Mouse (Mus musculus): ENCODE data around the gene Olfr559. TPM values are rescaled to one million over a fixed set of nuclear protein-coding genes. Genes with fewer than 3 reads are reported as not detected.

Gene Olfr559
- polyA plus RNA-seq, 1 experiment from 2014 or later: not detected

GRCm38 (mm10) chr7:102701915-102702314 lies 25.4 kb downstream of the Olfr559 start, which contains the start of gene Olfr558:
Gene Olfr558, plus strand, starts transcription at chr7:102702215.
- ATAC-seq (replicated peaks; ENCODE audit: low FRiP score, low read depth): no peak
- TF ChIP-seq CTCF (IDR thresholded peaks at IDR 0.05; ENCODE audit: low read depth): no peak
- H3K27ac ChIP-seq: no peak within 1 kb of the TSS

GRCm38 (mm10) chr7:102698461-102698860 lies 28.8 kb downstream of the Olfr559 start:
- no peak overlapping the region for H3K27ac ChIP-seq
- DNase-seq (ENCODE audit: low spot score): no peak
- no peaks in the 10 kb centered on the region for H3K27me3 ChIP-seq (ENCODE audit: insufficient read depth, low read length)
- no peaks in the 10 kb centered on the region for H3K9me3 ChIP-seq (replicated peaks; ENCODE audit: low read length)
- no peak for TF ChIP-seq CTCF (IDR thresholded peaks at IDR 0.05; ENCODE audit: low read depth)
- H3K4me1 ChIP-seq (replicated peaks; ENCODE audit: insufficient read depth, low read length): no peaks in the 10 kb centered on the region
- no peak for ATAC-seq (replicated peaks; ENCODE audit: low FRiP score, low read depth)
- no peaks in the 10 kb centered on the region for H3K36me3 ChIP-seq (ENCODE audit: insufficient read depth, low read length)
- H3K4me2 ChIP-seq (ENCODE audit: low read length): no peak overlapping the region
- 85% methylated on average over 7 of the region's 7 CpGs for WGBS
- H3K9ac ChIP-seq (ENCODE audit: low read depth, low read length): no peak overlapping the region
- H3K4me3 ChIP-seq (replicated peaks; ENCODE audit: low read depth, low read length): no peak overlapping the region

More at GRCm38 (mm10) chr7:102701915-102702314, 25.4 kb downstream of the Olfr559 start, which contains the start of gene Olfr558:
- H3K4me2 ChIP-seq (ENCODE audit: low read length): no peak within 1 kb of the TSS
- no peaks in the 10 kb centered on the region for H3K27me3 ChIP-seq (ENCODE audit: insufficient read depth, low read length)
- H3K4me3 ChIP-seq (replicated peaks; ENCODE audit: low read depth, low read length): no peak within 1 kb of the TSS
- no peaks in the 10 kb centered on the region for H3K9me3 ChIP-seq (replicated peaks; ENCODE audit: low read length)
- no peak for DNase-seq (ENCODE audit: low spot score)
- no peaks in the 10 kb centered on the region for H3K4me1 ChIP-seq (replicated peaks; ENCODE audit: insufficient read depth, low read length)
- H3K9ac ChIP-seq (ENCODE audit: low read depth, low read length): no peak within 1 kb of the TSS
- no peaks in the 10 kb centered on the region for H3K36me3 ChIP-seq (ENCODE audit: insufficient read depth, low read length)

DNA sequence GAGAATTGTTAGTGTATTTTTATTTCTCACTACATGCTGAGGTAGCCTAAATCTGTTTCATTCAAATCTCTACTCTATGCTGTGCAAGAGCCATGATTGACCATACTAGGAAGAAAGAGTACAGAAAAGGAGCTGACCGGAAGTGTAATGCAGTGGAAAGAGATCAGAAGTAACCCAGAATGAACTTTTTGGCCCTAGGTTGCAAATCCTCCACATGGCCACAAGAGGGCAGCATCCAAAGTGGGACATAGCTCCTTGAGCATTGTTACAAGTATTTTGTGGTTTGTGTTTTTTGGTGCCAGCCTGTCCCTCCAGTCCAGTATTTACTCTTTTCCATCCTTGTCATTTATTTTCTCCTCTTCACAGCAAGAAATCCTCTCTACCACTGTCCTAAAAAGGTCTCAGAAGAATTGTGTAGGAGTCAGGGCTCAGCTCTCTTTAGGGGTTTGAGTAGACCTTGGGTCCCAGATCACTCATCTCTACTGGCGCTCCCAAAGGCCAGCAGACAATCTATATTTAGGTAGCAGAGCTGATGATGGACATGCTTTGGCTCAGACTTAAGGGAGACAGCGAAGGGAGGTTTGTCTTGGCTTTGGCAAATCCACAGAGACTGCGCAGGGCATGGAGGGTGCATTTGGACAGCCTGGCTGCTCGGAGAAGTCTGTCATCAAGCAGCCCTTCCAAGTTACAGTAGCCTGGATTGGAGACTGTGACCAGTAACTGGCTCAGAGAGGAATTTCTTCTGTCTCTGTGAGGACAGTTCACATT lies 31.7 kb downstream of the Olfr559 start, which contains the start of gene Olfr557:
Olfr557 (plus strand) TSS at position 553 of the 768 bp plus-strand sequence.
- Histone ChIP-seq H3K36me3 (ENCODE audit: insufficient read depth, low read length) (no peaks in the 10 kb centered on the region), H3K4me3 (replicated peaks; ENCODE audit: low read depth, low read length) (no peak within 1 kb of the TSS), H3K9me3 (replicated peaks; ENCODE audit: low read length) (no peaks in the 10 kb centered on the region), H3K4me2 (ENCODE audit: low read length) (no peak within 1 kb of the TSS), H3K9ac (ENCODE audit: low read depth, low read length) (no peak within 1 kb of the TSS), H3K27ac (no peak within 1 kb of the TSS), H3K4me1 (replicated peaks; ENCODE audit: insufficient read depth, low read length) (no peaks in the 10 kb centered on the region), H3K27me3 (ENCODE audit: insufficient read depth, low read length) (no peaks in the 10 kb centered on the region)
- peak; percentile 93 for TF ChIP-seq CTCF (IDR thresholded peaks at IDR 0.05; ENCODE audit: low read depth)
- WGBS: 69% methylated on average over 5 of the region's 5 CpGs
- DNase-seq (ENCODE audit: low spot score) (peak; percentile 63), ATAC-seq (replicated peaks; ENCODE audit: low FRiP score, low read depth) (no peak)

GRCm38 (mm10) chr7:102686944-102687501 lies 40.3 kb downstream of the Olfr559 start, which contains the start of gene Trim68:
Gene Trim68, minus strand, starts transcription at chr7:102687327.
- peak within 1 kb of the TSS; percentile 71 for H3K4me2 ChIP-seq (ENCODE audit: low read length)
- peak; percentile 99 for ATAC-seq (replicated peaks; ENCODE audit: low FRiP score, low read depth)
- no peaks in the 10 kb centered on the region for H3K9me3 ChIP-seq (replicated peaks; ENCODE audit: low read length)
- H3K4me3 ChIP-seq (replicated peaks; ENCODE audit: low read depth, low read length): peak within 1 kb of the TSS; percentile 56
- H3K36me3 ChIP-seq (ENCODE audit: insufficient read depth, low read length): no peaks in the 10 kb centered on the region
- H3K9ac ChIP-seq (ENCODE audit: low read depth, low read length): peak within 1 kb of the TSS; percentile 73
- H3K27me3 ChIP-seq (ENCODE audit: insufficient read depth, low read length): no peaks in the 10 kb centered on the region
- no peak for TF ChIP-seq CTCF (IDR thresholded peaks at IDR 0.05; ENCODE audit: low read depth)
- H3K27ac ChIP-seq: 0 out of 2 replicates have a peak within 1 kb of the TSS, but pooled peaks have one; percentile 37
- no peaks in the 10 kb centered on the region for H3K4me1 ChIP-seq (replicated peaks; ENCODE audit: insufficient read depth, low read length)
- DNase-seq (ENCODE audit: low spot score): peak; percentile 95
- WGBS: under 1% methylated on average over 40 of the region's 40 CpGs

DNA sequence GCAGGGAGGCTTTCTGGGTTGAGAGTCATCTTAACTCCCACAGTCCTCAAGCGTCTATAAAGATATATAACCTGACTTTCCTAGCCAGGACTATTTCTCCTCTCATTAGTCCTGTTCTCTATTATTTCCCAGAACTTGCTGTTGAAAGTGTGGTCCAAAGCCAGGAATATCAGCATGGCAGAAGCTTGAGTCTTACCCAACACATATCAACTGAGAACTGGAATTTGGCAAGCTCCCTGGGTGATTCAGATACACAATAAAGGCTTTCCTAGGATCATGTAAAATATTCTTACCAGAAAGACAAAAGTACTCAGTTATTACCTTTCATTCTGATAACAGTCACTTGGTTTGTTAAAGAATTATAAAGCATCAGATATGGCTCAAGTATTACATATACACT lies 45.4 kb downstream of the Olfr559 start:
- no peak for TF ChIP-seq CTCF (IDR thresholded peaks at IDR 0.05; ENCODE audit: low read depth)
- WGBS: 56% methylated on average over 1 of the region's 1 CpGs
- peaks cover 4% of the 10 kb centered on the region; the same call in 1 of the 2 replicates for H3K36me3 ChIP-seq (ENCODE audit: insufficient read depth, low read length)
- no peaks in the 10 kb centered on the region for H3K4me1 ChIP-seq (replicated peaks; ENCODE audit: insufficient read depth, low read length)
- no peak overlapping the region for H3K27ac ChIP-seq
- H3K9me3 ChIP-seq (replicated peaks; ENCODE audit: low read length): no peaks in the 10 kb centered on the region
- ATAC-seq (replicated peaks; ENCODE audit: low FRiP score, low read depth) (no peak), DNase-seq (ENCODE audit: low spot score) (no peak)
- no peak overlapping the region for H3K9ac ChIP-seq (ENCODE audit: low read depth, low read length)
- no peak overlapping the region for H3K4me2 ChIP-seq (ENCODE audit: low read length)
- no peaks in the 10 kb centered on the region for H3K27me3 ChIP-seq (ENCODE audit: insufficient read depth, low read length)
- no peak overlapping the region for H3K4me3 ChIP-seq (replicated peaks; ENCODE audit: low read depth, low read length)

DNA sequence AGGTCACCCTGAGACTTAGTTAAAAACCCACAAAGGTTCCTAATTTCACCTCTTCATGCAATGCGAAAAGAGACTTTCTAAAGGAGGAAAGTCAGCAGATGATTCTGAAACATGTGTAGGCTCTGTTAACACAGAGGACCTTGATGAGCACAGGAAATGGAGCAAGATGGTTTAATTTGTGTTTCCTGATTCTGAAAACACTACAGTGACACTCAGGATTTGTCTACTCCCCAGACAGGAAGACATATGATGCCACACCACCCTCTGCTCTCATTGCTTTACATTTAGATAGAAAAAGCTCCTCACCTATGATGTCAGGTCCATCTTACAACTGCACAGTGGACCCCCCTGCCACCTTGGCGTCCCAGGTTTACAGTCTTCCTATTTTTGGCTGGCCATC lies 51.1 kb downstream of the Olfr559 start:
- DNase-seq (ENCODE audit: low spot score): no peak
- H3K4me2 ChIP-seq (ENCODE audit: low read length): no peak overlapping the region
- no peaks in the 10 kb centered on the region for H3K9me3 ChIP-seq (replicated peaks; ENCODE audit: low read length)
- 77% methylated on average over 2 of the region's 2 CpGs for WGBS
- H3K36me3 ChIP-seq (ENCODE audit: insufficient read depth, low read length): peaks cover 4% of the 10 kb centered on the region; the same call in 1 of the 2 replicates
- H3K4me1 ChIP-seq (replicated peaks; ENCODE audit: insufficient read depth, low read length): no peaks in the 10 kb centered on the region
- H3K27ac ChIP-seq: no peak overlapping the region
- no peak overlapping the region for H3K9ac ChIP-seq (ENCODE audit: low read depth, low read length)
- H3K4me3 ChIP-seq (replicated peaks; ENCODE audit: low read depth, low read length): no peak overlapping the region
- H3K27me3 ChIP-seq (ENCODE audit: insufficient read depth, low read length): no peaks in the 10 kb centered on the region
- no peak for TF ChIP-seq CTCF (IDR thresholded peaks at IDR 0.05; ENCODE audit: low read depth)
- ATAC-seq (replicated peaks; ENCODE audit: low FRiP score, low read depth): no peak

Other genes with a start within 250 kb of the Olfr559 start
- gene Olfr543, start 245.8 kb downstream of the Olfr559 start, polyA plus RNA-seq (2015; fragmentation: Nextera tagmentation; extraction: Ambion mirVana): not detected in 2 replicates
- 0.05 and 0.06 TPM in 2 replicates for gene Olfr544, start 239.2 kb downstream of the Olfr559 start, polyA plus RNA-seq (2015; fragmentation: Nextera tagmentation; extraction: Ambion mirVana)
- not detected in 2 replicates for gene Olfr545, start 227.9 kb downstream of the Olfr559 start, polyA plus RNA-seq (2015; fragmentation: Nextera tagmentation; extraction: Ambion mirVana)
- not detected in 2 replicates for gene Olfr547, start 192.7 kb downstream of the Olfr559 start, polyA plus RNA-seq (2015; fragmentation: Nextera tagmentation; extraction: Ambion mirVana)
- not detected in 2 replicates for gene Olfr548-ps1, start 186.6 kb downstream of the Olfr559 start, polyA plus RNA-seq (2015; fragmentation: Nextera tagmentation; extraction: Ambion mirVana)
- gene Olfr549, start 177.6 kb downstream of the Olfr559 start, polyA plus RNA-seq (2015; fragmentation: Nextera tagmentation; extraction: Ambion mirVana): not detected in 2 replicates
- 1.1 TPM in 2 replicates for gene Trim21, start 162.0 kb downstream of the Olfr559 start, polyA plus RNA-seq (2015; fragmentation: Nextera tagmentation; extraction: Ambion mirVana)
- gene Olfr550, start 156.0 kb downstream of the Olfr559 start, polyA plus RNA-seq (2015; fragmentation: Nextera tagmentation; extraction: Ambion mirVana): not detected in 2 replicates
- not detected in 2 replicates for gene Olfr551, start 135.6 kb downstream of the Olfr559 start, polyA plus RNA-seq (2015; fragmentation: Nextera tagmentation; extraction: Ambion mirVana)
- not detected in 2 replicates for gene Olfr552, start 129.7 kb downstream of the Olfr559 start, polyA plus RNA-seq (2015; fragmentation: Nextera tagmentation; extraction: Ambion mirVana)
- gene Olfr553, start 109.3 kb downstream of the Olfr559 start, polyA plus RNA-seq (2015; fragmentation: Nextera tagmentation; extraction: Ambion mirVana): not detected in 2 replicates
- not detected in 2 replicates for gene Olfr554, start 89.1 kb downstream of the Olfr559 start, polyA plus RNA-seq (2015; fragmentation: Nextera tagmentation; extraction: Ambion mirVana)
- gene Olfr555, start 68.7 kb downstream of the Olfr559 start, polyA plus RNA-seq (2015; fragmentation: Nextera tagmentation; extraction: Ambion mirVana): not detected in 2 replicates
- not detected in 2 replicates for gene Olfr556, start 62.6 kb downstream of the Olfr559 start, polyA plus RNA-seq (2015; fragmentation: Nextera tagmentation; extraction: Ambion mirVana)
- 10.6 and 11.3 TPM in 2 replicates for gene Trim68, start 40.2 kb downstream of the Olfr559 start, polyA plus RNA-seq (2015; fragmentation: Nextera tagmentation; extraction: Ambion mirVana)
- not detected in 2 replicates for gene Olfr557, start 31.6 kb downstream of the Olfr559 start, polyA plus RNA-seq (2015; fragmentation: Nextera tagmentation; extraction: Ambion mirVana)
- 1.3 and 1.4 TPM in 2 replicates for gene Olfr558, start 25.3 kb downstream of the Olfr559 start, polyA plus RNA-seq (2015; fragmentation: Nextera tagmentation; extraction: Ambion mirVana)
- not detected in 2 replicates for gene Olfr33, start 8.4 kb downstream of the Olfr559 start, polyA plus RNA-seq (2015; fragmentation: Nextera tagmentation; extraction: Ambion mirVana)
- not detected in 2 replicates for gene Olfr560, start 31.9 kb upstream of the Olfr559 start, polyA plus RNA-seq (2015; fragmentation: Nextera tagmentation; extraction: Ambion mirVana)
- 0.50 and 0.63 TPM in 2 replicates for gene Olfr78, start 32.0 kb upstream of the Olfr559 start, polyA plus RNA-seq (2015; fragmentation: Nextera tagmentation; extraction: Ambion mirVana)
- 0.09 TPM in 1 of 2 replicates, not detected in the other for gene Olfr561, start 43.7 kb upstream of the Olfr559 start, polyA plus RNA-seq (2015; fragmentation: Nextera tagmentation; extraction: Ambion mirVana)
- gene Olfr564, start 76.0 kb upstream of the Olfr559 start, polyA plus RNA-seq (2015; fragmentation: Nextera tagmentation; extraction: Ambion mirVana): not detected in 2 replicates
- not detected in 2 replicates for gene Olfr566, start 131.3 kb upstream of the Olfr559 start, polyA plus RNA-seq (2015; fragmentation: Nextera tagmentation; extraction: Ambion mirVana)
- gene Olfr568, start 149.6 kb upstream of the Olfr559 start, polyA plus RNA-seq (2015; fragmentation: Nextera tagmentation; extraction: Ambion mirVana): not detected in 2 replicates
- not detected in 2 replicates for gene Olfr569, start 163.4 kb upstream of the Olfr559 start, polyA plus RNA-seq (2015; fragmentation: Nextera tagmentation; extraction: Ambion mirVana)
- not detected in 2 replicates for gene Olfr570, start 167.1 kb upstream of the Olfr559 start, polyA plus RNA-seq (2015; fragmentation: Nextera tagmentation; extraction: Ambion mirVana)
- gene Olfr571, start 190.0 kb upstream of the Olfr559 start, polyA plus RNA-seq (2015; fragmentation: Nextera tagmentation; extraction: Ambion mirVana): not detected in 2 replicates
- gene Olfr572, start 196.9 kb upstream of the Olfr559 start, polyA plus RNA-seq (2015; fragmentation: Nextera tagmentation; extraction: Ambion mirVana): not detected in 2 replicates
- not detected in 2 replicates for gene Olfr573-ps1, start 215.1 kb upstream of the Olfr559 start, polyA plus RNA-seq (2015; fragmentation: Nextera tagmentation; extraction: Ambion mirVana)
- gene Olfr574, start 221.0 kb upstream of the Olfr559 start, polyA plus RNA-seq (2015; fragmentation: Nextera tagmentation; extraction: Ambion mirVana): not detected in 2 replicates
- gene Olfr575, start 231.3 kb upstream of the Olfr559 start, polyA plus RNA-seq (2015; fragmentation: Nextera tagmentation; extraction: Ambion mirVana): not detected in 2 replicates
- not detected in 2 replicates for gene Olfr576, start 235.2 kb upstream of the Olfr559 start, polyA plus RNA-seq (2015; fragmentation: Nextera tagmentation; extraction: Ambion mirVana)
- gene Olfr577, start 248.5 kb upstream of the Olfr559 start, polyA plus RNA-seq (2015; fragmentation: Nextera tagmentation; extraction: Ambion mirVana): not detected in 2 replicates

Measured in kidney, postnatal 0 days (tissue).